Mouse (Mus musculus): Measurements from ENCODE around the gene Map2k5. TPM values are rescaled to one million over a fixed set of nuclear protein-coding genes. Genes with fewer than 3 reads are reported as not detected.

Map2k5 gene
- polyA plus RNA-seq, 1 experiment from 2014 or later, result 31.6 TPM

- Histone ChIP-seq H3K36me3 (ENCODE audit: control insufficient read depth, insufficient read depth, low read length) (no peaks in the 10 kb centered on the region), H3K27ac (ENCODE audit: low read length) (no peak within 1 kb of the TSS), H3K4me1 (ENCODE audit: control insufficient read depth, insufficient read depth, low read length) (peaks cover 24% of the 10 kb centered on the region; the same call in 1 of the 2 replicates), H3K4me2 (replicated peaks; ENCODE audit: low read depth, low read length) (peak within 1 kb of the TSS; percentile 77), H3K4me3 (ENCODE audit: low read depth, low read length) (peak within 1 kb of the TSS; percentile 35), H3K9me3 (ENCODE audit: control insufficient read depth, low read depth, low read length) (no peaks in the 10 kb centered on the region), H3K9ac (replicated peaks; ENCODE audit: low read depth, low read length) (no peak within 1 kb of the TSS), H3K27me3 (ENCODE audit: control insufficient read depth, insufficient read depth, low read length) (peaks cover 91% of the 10 kb centered on the region)
- no peak for ATAC-seq (ENCODE audit: insufficient number of reproducible peaks, insufficient read depth, low FRiP score, low read depth)
- under 1% methylated on average over 64 of the region's 108 CpGs for WGBS
These were observed 229.0 kb downstream of the Map2k5 start, which contains the start of gene Skor1 for GRCm38 (mm10) chr9:63148410-63149371. Gene Skor1 (minus strand): TSS chr9:63148961.

GRCm38 (mm10) chr9:63147786-63148409 lies 229.8 kb downstream of the Map2k5 start:
- peaks cover 92% of the 10 kb centered on the region for H3K27me3 ChIP-seq (ENCODE audit: control insufficient read depth, insufficient read depth, low read length)
- H3K9ac ChIP-seq (replicated peaks; ENCODE audit: low read depth, low read length), result no peak overlapping the region
- no peak overlapping the region for H3K27ac ChIP-seq (ENCODE audit: low read length)
- H3K36me3 ChIP-seq (ENCODE audit: control insufficient read depth, insufficient read depth, low read length), result no peaks in the 10 kb centered on the region
- ATAC-seq (ENCODE audit: insufficient number of reproducible peaks, insufficient read depth, low FRiP score, low read depth), result no peak
- peaks cover 27% of the 10 kb centered on the region; the same call in 1 of the 2 replicates for H3K4me1 ChIP-seq (ENCODE audit: control insufficient read depth, insufficient read depth, low read length)
- no peak overlapping the region for H3K4me2 ChIP-seq (replicated peaks; ENCODE audit: low read depth, low read length)
- H3K9me3 ChIP-seq (ENCODE audit: control insufficient read depth, low read depth, low read length), result no peaks in the 10 kb centered on the region
- H3K4me3 ChIP-seq (ENCODE audit: low read depth, low read length), result no peak overlapping the region
- 3% methylated on average over 14 of the region's 14 CpGs for WGBS

GRCm38 (mm10) chr9:63147296-63147695 lies 230.4 kb downstream of the Map2k5 start:
- WGBS, result under 1% methylated on average over 9 of the region's 9 CpGs
- no peak overlapping the region for H3K9ac ChIP-seq (replicated peaks; ENCODE audit: low read depth, low read length)
- H3K4me2 ChIP-seq (replicated peaks; ENCODE audit: low read depth, low read length), result no peak overlapping the region
- H3K9me3 ChIP-seq (ENCODE audit: control insufficient read depth, low read depth, low read length), result no peaks in the 10 kb centered on the region
- H3K4me1 ChIP-seq (ENCODE audit: control insufficient read depth, insufficient read depth, low read length), result peaks cover 27% of the 10 kb centered on the region; the same call in 1 of the 2 replicates
- H3K36me3 ChIP-seq (ENCODE audit: control insufficient read depth, insufficient read depth, low read length), result no peaks in the 10 kb centered on the region
- no peak overlapping the region for H3K27ac ChIP-seq (ENCODE audit: low read length)
- 0 out of 2 replicates have a peak overlapping the region, but pooled peaks have one; percentile 14 for H3K4me3 ChIP-seq (ENCODE audit: low read depth, low read length)
- H3K27me3 ChIP-seq (ENCODE audit: control insufficient read depth, insufficient read depth, low read length), result peaks cover 92% of the 10 kb centered on the region
- no peak for ATAC-seq (ENCODE audit: insufficient number of reproducible peaks, insufficient read depth, low FRiP score, low read depth)

- H3K27me3 ChIP-seq (ENCODE audit: control insufficient read depth, insufficient read depth, low read length), result peaks cover 92% of the 10 kb centered on the region
- WGBS, result 2% methylated on average over 20 of the region's 20 CpGs
- H3K4me1 ChIP-seq (ENCODE audit: control insufficient read depth, insufficient read depth, low read length), result peaks cover 27% of the 10 kb centered on the region; the same call in 1 of the 2 replicates
These were observed 230.8 kb downstream of the Map2k5 start for GRCm38 (mm10) chr9:63146856-63147274.

DNA sequence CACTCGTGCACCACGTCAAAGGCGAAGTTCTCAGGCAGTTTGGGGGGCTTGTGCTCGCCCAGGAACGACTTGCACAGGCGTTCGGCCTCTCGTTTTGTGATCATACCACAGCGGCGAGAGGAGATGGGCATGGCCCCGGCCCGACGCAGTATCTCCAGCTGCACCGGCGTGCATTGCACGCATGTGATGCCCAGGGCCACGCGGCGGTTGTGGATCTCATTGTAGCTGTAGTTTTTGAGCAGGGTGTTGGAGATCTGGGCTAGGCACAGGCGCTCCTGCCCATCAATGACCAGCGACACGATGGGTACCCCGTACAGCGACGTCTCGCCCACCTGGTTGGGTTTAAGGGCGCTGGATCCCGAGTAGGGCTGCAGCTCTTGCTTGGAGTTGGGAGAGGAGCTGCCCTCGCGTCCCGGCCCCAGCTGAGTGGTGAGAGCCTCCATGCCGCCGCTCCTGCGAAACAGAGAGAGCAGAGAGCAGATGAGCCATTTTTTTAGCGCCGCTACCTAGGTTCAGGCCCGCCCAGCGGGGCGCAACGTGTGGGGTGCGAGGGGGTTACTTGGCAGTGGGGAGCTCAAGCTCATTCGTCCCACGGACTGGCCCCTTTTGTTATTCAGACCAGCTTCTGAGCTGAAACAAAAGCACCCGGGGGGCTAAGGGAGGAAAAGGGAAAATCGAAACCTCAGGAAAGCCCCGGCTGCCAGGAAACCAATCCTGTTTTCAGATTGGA lies 231.4 kb downstream of the Map2k5 start:
- Histone ChIP-seq H3K27ac (ENCODE audit: low read length) (no peak overlapping the region), H3K36me3 (ENCODE audit: control insufficient read depth, insufficient read depth, low read length) (no peaks in the 10 kb centered on the region), H3K9me3 (ENCODE audit: control insufficient read depth, low read depth, low read length) (no peaks in the 10 kb centered on the region), H3K9ac (replicated peaks; ENCODE audit: low read depth, low read length) (no peak overlapping the region), H3K4me2 (replicated peaks; ENCODE audit: low read depth, low read length) (peak overlapping the region; percentile 28; the same call in 1 of the 2 replicates), H3K4me1 (ENCODE audit: control insufficient read depth, insufficient read depth, low read length) (peaks cover 27% of the 10 kb centered on the region; the same call in 1 of the 2 replicates), H3K4me3 (ENCODE audit: low read depth, low read length) (peak overlapping the region; percentile 14; the same call in 1 of the 2 replicates), H3K27me3 (ENCODE audit: control insufficient read depth, insufficient read depth, low read length) (peaks cover 92% of the 10 kb centered on the region)
- 1% methylated on average over 46 of the region's 46 CpGs for WGBS
- no peak for ATAC-seq (ENCODE audit: insufficient number of reproducible peaks, insufficient read depth, low FRiP score, low read depth)

More at GRCm38 (mm10) chr9:63146856-63147274, 230.8 kb downstream of the Map2k5 start:
- Histone ChIP-seq H3K9me3 (ENCODE audit: control insufficient read depth, low read depth, low read length) (no peaks in the 10 kb centered on the region), H3K9ac (replicated peaks; ENCODE audit: low read depth, low read length) (no peak overlapping the region), H3K36me3 (ENCODE audit: control insufficient read depth, insufficient read depth, low read length) (no peaks in the 10 kb centered on the region), H3K27ac (ENCODE audit: low read length) (no peak overlapping the region), H3K4me2 (replicated peaks; ENCODE audit: low read depth, low read length) (peak overlapping the region; percentile 28; the same call in 1 of the 2 replicates), H3K4me3 (ENCODE audit: low read depth, low read length) (peak overlapping the region; percentile 14; the same call in 1 of the 2 replicates)
- no peak for ATAC-seq (ENCODE audit: insufficient number of reproducible peaks, insufficient read depth, low FRiP score, low read depth)

DNA sequence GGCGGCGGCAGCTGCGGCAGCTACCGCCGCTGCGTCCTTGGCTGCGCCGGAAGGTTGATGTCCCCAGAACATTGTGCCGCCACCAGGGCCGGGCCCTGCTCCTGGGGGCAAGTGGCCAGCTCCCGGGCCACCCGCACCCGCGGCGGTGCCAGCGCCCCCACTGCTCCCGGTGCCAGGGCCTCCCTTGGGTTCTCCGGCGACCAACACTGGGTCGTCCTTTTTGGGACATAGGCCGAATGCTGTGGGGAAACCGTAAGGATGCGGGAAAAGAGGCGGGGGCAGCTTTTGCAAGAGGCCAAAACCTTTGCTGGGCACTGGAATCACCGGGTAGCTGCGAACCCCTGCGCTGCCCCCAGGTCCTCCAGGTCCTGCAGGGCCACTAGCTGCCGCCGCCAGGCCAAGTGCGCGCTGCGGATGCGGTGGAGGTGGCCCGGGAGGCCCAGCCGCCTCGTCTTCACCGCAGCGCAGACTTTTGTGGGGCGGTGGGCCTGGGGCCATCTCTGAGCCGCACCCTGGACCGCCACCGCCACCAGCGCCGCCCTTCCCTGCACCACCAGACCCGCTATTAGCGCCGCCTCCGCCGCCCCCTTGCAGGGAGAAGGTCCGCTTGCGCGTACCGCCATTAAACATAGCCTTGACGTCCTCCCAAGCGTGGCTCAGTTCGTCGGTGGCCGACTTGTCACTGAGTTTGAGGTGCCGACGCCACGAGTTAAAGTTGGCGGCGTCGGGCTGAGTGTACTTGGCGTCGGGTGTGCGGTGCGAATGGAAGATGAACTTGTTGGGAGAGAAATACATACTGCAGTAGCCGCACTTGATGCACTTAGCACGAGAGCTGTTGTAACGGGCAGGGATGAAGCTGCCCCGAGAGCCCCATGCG lies 232.2 kb downstream of the Map2k5 start:
- Histone ChIP-seq H3K4me3 (ENCODE audit: low read depth, low read length) (peak overlapping the region; percentile 15; the same call in 1 of the 2 replicates), H3K4me2 (replicated peaks; ENCODE audit: low read depth, low read length) (0 out of 2 replicates have a peak overlapping the region, but pooled peaks have one; percentile 5), H3K4me1 (ENCODE audit: control insufficient read depth, insufficient read depth, low read length) (peaks cover 27% of the 10 kb centered on the region; the same call in 1 of the 2 replicates), H3K36me3 (ENCODE audit: control insufficient read depth, insufficient read depth, low read length) (no peaks in the 10 kb centered on the region), H3K9me3 (ENCODE audit: control insufficient read depth, low read depth, low read length) (no peaks in the 10 kb centered on the region), H3K27me3 (ENCODE audit: control insufficient read depth, insufficient read depth, low read length) (peaks cover 89% of the 10 kb centered on the region), H3K27ac (ENCODE audit: low read length) (no peak overlapping the region), H3K9ac (replicated peaks; ENCODE audit: low read depth, low read length) (no peak overlapping the region)
- 1% methylated on average over 67 of the region's 73 CpGs for whole genome bisulfite sequencing
- no peak for ATAC-seq (ENCODE audit: insufficient number of reproducible peaks, insufficient read depth, low FRiP score, low read depth)

- H3K9me3 ChIP-seq (ENCODE audit: control insufficient read depth, low read depth, low read length), result no peaks in the 10 kb centered on the region
- no peak for ATAC-seq (ENCODE audit: insufficient number of reproducible peaks, insufficient read depth, low FRiP score, low read depth)
- H3K9ac ChIP-seq (replicated peaks; ENCODE audit: low read depth, low read length), result no peak overlapping the region
- peaks cover 89% of the 10 kb centered on the region for H3K27me3 ChIP-seq (ENCODE audit: control insufficient read depth, insufficient read depth, low read length)
- no peaks in the 10 kb centered on the region for H3K36me3 ChIP-seq (ENCODE audit: control insufficient read depth, insufficient read depth, low read length)
- no peak overlapping the region for H3K27ac ChIP-seq (ENCODE audit: low read length)
- peak overlapping the region; percentile 15; the same call in 1 of the 2 replicates for H3K4me3 ChIP-seq (ENCODE audit: low read depth, low read length)
- H3K4me2 ChIP-seq (replicated peaks; ENCODE audit: low read depth, low read length), result 0 out of 2 replicates have a peak overlapping the region, but pooled peaks have one; percentile 5
- peaks cover 27% of the 10 kb centered on the region; the same call in 1 of the 2 replicates for H3K4me1 ChIP-seq (ENCODE audit: control insufficient read depth, insufficient read depth, low read length)
- 1% methylated on average over 80 of the region's 80 CpGs for WGBS
These were observed 233.0 kb downstream of the Map2k5 start for GRCm38 (mm10) chr9:63144502-63145248.
